Mouse (Mus musculus): Measurements from ENCODE around the gene Mt2. TPM values are rescaled to one million over a fixed set of nuclear protein-coding genes. Genes with fewer than 3 reads are reported as not detected.

The Mt2 gene
- polyA plus RNA-seq, 1 experiment from 2014 or later, result 58.8 TPM

- Histone ChIP-seq H3K4me2 (ENCODE audit: low read depth, low read length) (no peak overlapping the region), H3K4me1 (ENCODE audit: control insufficient read depth, insufficient read depth, low read length) (peaks cover 13% of the 10 kb centered on the region), H3K4me3 (ENCODE audit: low read length) (no peak overlapping the region), H3K9ac (ENCODE audit: low read length) (no peak overlapping the region), H3K9me3 (replicated peaks; ENCODE audit: control insufficient read depth, low read length) (no peaks in the 10 kb centered on the region), H3K36me3 (ENCODE audit: control insufficient read depth, insufficient read depth) (no peaks in the 10 kb centered on the region), H3K27me3 (ENCODE audit: control insufficient read depth, insufficient read depth, low read length) (no peaks in the 10 kb centered on the region), H3K27ac (ENCODE audit: low read length) (no peak overlapping the region)
- 65% methylated on average over 2 of the region's 2 CpGs for WGBS
- no peak for ATAC-seq (replicated peaks; ENCODE audit: extremely low read depth, insufficient read depth, low FRiP score)
These were observed 35.0 kb downstream of the Mt2 start for GRCm38 (mm10) chr8:94207491-94207890.

GRCm38 (mm10) chr8:94209639-94210038, 37.2 kb downstream of the Mt2 start:
- Histone ChIP-seq H3K27me3 (ENCODE audit: control insufficient read depth, insufficient read depth, low read length) (no peaks in the 10 kb centered on the region), H3K4me1 (ENCODE audit: control insufficient read depth, insufficient read depth, low read length) (peaks cover 18% of the 10 kb centered on the region), H3K9me3 (replicated peaks; ENCODE audit: control insufficient read depth, low read length) (no peaks in the 10 kb centered on the region), H3K4me3 (ENCODE audit: low read length) (no peak overlapping the region), H3K27ac (ENCODE audit: low read length) (no peak overlapping the region), H3K9ac (ENCODE audit: low read length) (no peak overlapping the region), H3K36me3 (ENCODE audit: control insufficient read depth, insufficient read depth) (no peaks in the 10 kb centered on the region), H3K4me2 (ENCODE audit: low read depth, low read length) (peak overlapping the region; percentile 30)
- ATAC-seq (replicated peaks; ENCODE audit: extremely low read depth, insufficient read depth, low FRiP score), result no peak
- WGBS, result 43% methylated on average over 6 of the region's 6 CpGs

GRCm38 (mm10) chr8:94210225-94210624, 37.8 kb downstream of the Mt2 start:
- H3K36me3 ChIP-seq (ENCODE audit: control insufficient read depth, insufficient read depth), result no peaks in the 10 kb centered on the region
- 63% methylated on average over 3 of the region's 3 CpGs for WGBS
- no peaks in the 10 kb centered on the region for H3K27me3 ChIP-seq (ENCODE audit: control insufficient read depth, insufficient read depth, low read length)
- H3K9ac ChIP-seq (ENCODE audit: low read length), result no peak overlapping the region
- peak overlapping the region; percentile 30 for H3K4me2 ChIP-seq (ENCODE audit: low read depth, low read length)
- H3K9me3 ChIP-seq (replicated peaks; ENCODE audit: control insufficient read depth, low read length), result no peaks in the 10 kb centered on the region
- ATAC-seq (replicated peaks; ENCODE audit: extremely low read depth, insufficient read depth, low FRiP score), result no peak
- no peak overlapping the region for H3K4me3 ChIP-seq (ENCODE audit: low read length)
- peaks cover 18% of the 10 kb centered on the region for H3K4me1 ChIP-seq (ENCODE audit: control insufficient read depth, insufficient read depth, low read length)
- H3K27ac ChIP-seq (ENCODE audit: low read length), result no peak overlapping the region

GRCm38 (mm10) chr8:94213819-94214218, 41.4 kb downstream of the Mt2 start:
- peak overlapping the region; percentile 98 for H3K4me3 ChIP-seq (ENCODE audit: low read length)
- H3K9me3 ChIP-seq (replicated peaks; ENCODE audit: control insufficient read depth, low read length), result no peaks in the 10 kb centered on the region
- peak overlapping the region; percentile 41; the same call in 1 of the 2 replicates for H3K9ac ChIP-seq (ENCODE audit: low read length)
- peaks cover 20% of the 10 kb centered on the region for H3K4me1 ChIP-seq (ENCODE audit: control insufficient read depth, insufficient read depth, low read length)
- 60% methylated on average over 6 of the region's 6 CpGs for WGBS
- no peaks in the 10 kb centered on the region for H3K36me3 ChIP-seq (ENCODE audit: control insufficient read depth, insufficient read depth)
- no peak for ATAC-seq (replicated peaks; ENCODE audit: extremely low read depth, insufficient read depth, low FRiP score)
- H3K27me3 ChIP-seq (ENCODE audit: control insufficient read depth, insufficient read depth, low read length), result no peaks in the 10 kb centered on the region
- peak overlapping the region; percentile 69 for H3K4me2 ChIP-seq (ENCODE audit: low read depth, low read length)
- H3K27ac ChIP-seq (ENCODE audit: low read length), result peak overlapping the region; percentile 73

- Histone ChIP-seq H3K9ac (ENCODE audit: low read length) (peak within 1 kb of the TSS; percentile 93), H3K27ac (ENCODE audit: low read length) (peak within 1 kb of the TSS; percentile 75), H3K9me3 (replicated peaks; ENCODE audit: control insufficient read depth, low read length) (no peaks in the 10 kb centered on the region), H3K4me3 (ENCODE audit: low read length) (peak within 1 kb of the TSS; percentile 98), H3K4me2 (ENCODE audit: low read depth, low read length) (peak within 1 kb of the TSS; percentile 69), H3K36me3 (ENCODE audit: control insufficient read depth, insufficient read depth) (no peaks in the 10 kb centered on the region), H3K27me3 (ENCODE audit: control insufficient read depth, insufficient read depth, low read length) (no peaks in the 10 kb centered on the region), H3K4me1 (ENCODE audit: control insufficient read depth, insufficient read depth, low read length) (peaks cover 17% of the 10 kb centered on the region)
- ATAC-seq (replicated peaks; ENCODE audit: extremely low read depth, insufficient read depth, low FRiP score), result peak; percentile 98
- under 1% methylated on average over 68 of the region's 68 CpGs for WGBS
These were observed 42.0 kb downstream of the Mt2 start, which contains the start of gene Nup93 for GRCm38 (mm10) chr8:94214252-94215173. Gene Nup93, plus strand, starts transcription at chr8:94214564.

Other genes with a start within 250 kb of the Mt2 start
- gene Amfr, start 159.8 kb upstream of the Mt2 start, polyA plus RNA-seq (2015; fragmentation: Nextera tagmentation; extraction: Ambion mirVana), result 43.3 and 45.5 TPM in 2 replicates
- gene Nudt21, start 135.6 kb upstream of the Mt2 start, polyA plus RNA-seq (2015; fragmentation: Nextera tagmentation; extraction: Ambion mirVana), result 64.5 and 76.9 TPM in 2 replicates
- 11.1 and 12.2 TPM in 2 replicates for gene Ogfod1, start 135.5 kb upstream of the Mt2 start, polyA plus RNA-seq (2015; fragmentation: Nextera tagmentation; extraction: Ambion mirVana)
- gene Bbs2, start 73.7 kb upstream of the Mt2 start, polyA plus RNA-seq (2015; fragmentation: Nextera tagmentation; extraction: Ambion mirVana), result 9.8 and 12.4 TPM in 2 replicates
- not detected in 2 replicates for gene Mt4, start 35.5 kb upstream of the Mt2 start, polyA plus RNA-seq (2015; fragmentation: Nextera tagmentation; extraction: Ambion mirVana)
- gene Mt3, start 20.1 kb upstream of the Mt2 start, polyA plus RNA-seq (2015; fragmentation: Nextera tagmentation; extraction: Ambion mirVana), result 57.4 and 68.9 TPM in 2 replicates
- gene Mt1, start 6.4 kb downstream of the Mt2 start, polyA plus RNA-seq (2015; fragmentation: Nextera tagmentation; extraction: Ambion mirVana), result 662 and 667 TPM in 2 replicates
- 58.9 and 60.3 TPM in 2 replicates for gene Nup93, start 41.9 kb downstream of the Mt2 start, polyA plus RNA-seq (2015; fragmentation: Nextera tagmentation; extraction: Ambion mirVana)
- gene Slc12a3, start 156.5 kb downstream of the Mt2 start, polyA plus RNA-seq (2015; fragmentation: Nextera tagmentation; extraction: Ambion mirVana), result not detected in 2 replicates
- gene Herpud1, start 213.8 kb downstream of the Mt2 start, polyA plus RNA-seq (2015; fragmentation: Nextera tagmentation; extraction: Ambion mirVana), result 107 and 120 TPM in 2 replicates

All from heart, embryonic 16.5 days (tissue).